Mouse (Mus musculus) embryonic facial prominence, embryonic 12.5 days (tissue): ENCODE results near the gene Adpgk. TPM values are rescaled to one million over a fixed set of nuclear protein-coding genes. Genes with fewer than 3 reads are reported as not detected.

ENCODE experiments used
- ATAC-seq: fragments of 200-750 bp; cut with Nextera tagmentation; 2 replicates; pipeline ENCODE4 v1.8.0; 2017; ENCODE audit not compliant: insufficient number of reproducible peaks, insufficient read depth, low FRiP score, low TSS enrichment
- H3K27ac ChIP-seq: fragments of 300-500 bp; sonication (generic); 2 replicates; pipeline ENCODE4 v1.5.1; 2016; ENCODE audit warnings: mild to moderate bottlenecking
- H3K27me3 ChIP-seq: fragments of 300-500 bp; sonication (generic); 2 replicates; pipeline ENCODE4 v1.6.1; 2016; ENCODE audit warnings: mild to moderate bottlenecking, moderate library complexity
- H3K36me3 ChIP-seq: fragments of 300-500 bp; sonication (generic); 2 replicates; pipeline ENCODE4 v1.6.1; 2016; ENCODE audit warnings: mild to moderate bottlenecking
- H3K4me1 ChIP-seq: fragments of 300-500 bp; sonication (generic); 2 replicates; pipeline ENCODE4 v1.6.1; 2016
- H3K4me2 ChIP-seq: fragments of 300-500 bp; sonication (generic); replicated peaks from 2 replicates; pipeline ENCODE4 v1.6.1; 2016; ENCODE audit warnings: mild to moderate bottlenecking, moderate library complexity
- H3K4me3 ChIP-seq: fragments of 300-500 bp; sonication (generic); 2 replicates; pipeline ENCODE4 v1.5.1; 2016; ENCODE audit warnings: mild to moderate bottlenecking
- H3K9ac ChIP-seq: fragments of 300-500 bp; sonication (generic); 2 replicates; pipeline ENCODE4 v1.6.1; 2016; ENCODE audit warnings: mild to moderate bottlenecking, moderate library complexity
- H3K9me3 ChIP-seq: fragments of 300-500 bp; sonication (generic); 2 replicates; pipeline ENCODE4 v1.6.1; 2016; ENCODE audit warnings: mild to moderate bottlenecking, moderate library complexity
- WGBS: fragments of 180-500 bp; shearing (Covaris S2); methylation state at CpG from one replicate; pipeline ENCODE4 v1.1.7; 2016; 5-methylcytosine and 5-hydroxymethylcytosine counted together
- polyA plus RNA-seq: library from polyadenylated mRNA; unstranded; fragments of >200 nt; fragmentation: Nextera tagmentation; extraction: Ambion mirVana; gene quantifications from 2 replicates; pipeline ENCODE4 v1.2.1, GENCODE M21; 2016

The Adpgk gene
- 42.5 and 45.8 TPM in 2 replicates for polyA plus RNA-seq

DNA sequence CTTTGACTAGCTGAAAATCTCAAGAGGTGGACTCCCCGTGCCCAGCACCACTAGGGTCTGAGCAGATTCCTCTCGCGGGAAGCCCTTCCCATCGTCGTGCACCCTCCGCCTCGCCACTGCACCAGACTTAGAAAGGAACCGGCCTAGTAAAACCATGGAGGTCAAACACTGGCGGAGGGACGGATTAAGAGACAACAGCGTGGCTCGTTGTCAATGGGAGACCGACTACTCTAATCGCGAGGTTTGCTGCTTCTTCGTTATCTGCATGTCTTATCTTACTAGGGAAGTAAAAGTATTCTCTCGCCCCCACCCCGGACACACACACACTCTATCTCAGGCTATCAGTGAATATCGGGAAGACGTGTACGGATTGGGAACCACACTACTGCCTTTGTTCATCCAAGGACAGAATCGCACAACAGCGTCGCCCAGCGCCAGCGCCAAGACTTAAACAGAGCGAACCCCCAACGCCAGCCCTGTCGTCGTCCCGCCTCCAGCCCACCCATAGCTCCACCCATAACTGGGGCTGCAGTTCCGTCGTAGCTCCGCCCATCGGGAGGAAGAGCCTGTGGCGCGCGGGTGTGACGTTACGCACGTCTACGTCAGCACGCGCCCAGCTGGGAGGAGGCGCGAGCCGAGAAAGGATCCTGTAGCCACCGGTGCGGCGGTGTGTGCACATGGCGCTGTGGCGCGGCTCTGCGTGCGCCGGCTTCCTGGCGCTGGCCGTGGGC, at the start of gene Adpgk:
Adpgk (plus strand) TSS at position 602 of the 731 bp plus-strand sequence.
- Histone ChIP-seq H3K27ac (peak within 1 kb of the TSS; percentile 95), H3K9ac (peak within 1 kb of the TSS; percentile 88), H3K4me1 (peaks cover 39% of the 10 kb centered on the region), H3K4me2 (peak within 1 kb of the TSS; percentile 52), H3K27me3 (no peaks in the 10 kb centered on the region), H3K36me3 (no peaks in the 10 kb centered on the region), H3K9me3 (no peaks in the 10 kb centered on the region), H3K4me3 (peak within 1 kb of the TSS; percentile 91)
- WGBS, result 1% methylated on average over 58 of the region's 58 CpGs
- peak; percentile 94 for ATAC-seq

DNA sequence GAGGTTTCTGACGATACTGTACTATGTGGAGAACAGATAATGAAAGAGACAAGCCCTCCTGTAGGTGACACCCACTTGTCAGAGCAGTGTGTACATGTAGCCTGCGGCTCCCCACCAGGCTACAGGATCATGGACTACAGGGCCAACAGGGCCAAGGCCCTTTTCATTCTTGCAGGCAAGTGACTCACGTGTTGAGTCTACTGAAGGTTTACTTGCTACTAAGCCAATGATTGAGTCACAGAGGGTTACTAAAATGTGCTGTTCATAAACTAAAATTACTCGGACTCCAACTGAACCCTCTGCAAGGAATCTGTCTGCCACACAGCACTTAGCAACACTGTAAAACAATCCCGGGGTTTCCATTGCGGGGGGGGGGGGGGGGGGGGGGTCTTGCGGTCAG, 46.2 kb upstream of the Adpgk start:
- Histone ChIP-seq H3K9me3 (no peaks in the 10 kb centered on the region), H3K9ac (no peak overlapping the region), H3K4me2 (no peak overlapping the region), H3K36me3 (no peaks in the 10 kb centered on the region), H3K27ac (no peak overlapping the region), H3K4me3 (no peak overlapping the region), H3K27me3 (no peaks in the 10 kb centered on the region), H3K4me1 (peaks cover 16% of the 10 kb centered on the region)
- ATAC-seq, result no peak
- WGBS, result 56% methylated on average over 7 of the region's 7 CpGs

DNA sequence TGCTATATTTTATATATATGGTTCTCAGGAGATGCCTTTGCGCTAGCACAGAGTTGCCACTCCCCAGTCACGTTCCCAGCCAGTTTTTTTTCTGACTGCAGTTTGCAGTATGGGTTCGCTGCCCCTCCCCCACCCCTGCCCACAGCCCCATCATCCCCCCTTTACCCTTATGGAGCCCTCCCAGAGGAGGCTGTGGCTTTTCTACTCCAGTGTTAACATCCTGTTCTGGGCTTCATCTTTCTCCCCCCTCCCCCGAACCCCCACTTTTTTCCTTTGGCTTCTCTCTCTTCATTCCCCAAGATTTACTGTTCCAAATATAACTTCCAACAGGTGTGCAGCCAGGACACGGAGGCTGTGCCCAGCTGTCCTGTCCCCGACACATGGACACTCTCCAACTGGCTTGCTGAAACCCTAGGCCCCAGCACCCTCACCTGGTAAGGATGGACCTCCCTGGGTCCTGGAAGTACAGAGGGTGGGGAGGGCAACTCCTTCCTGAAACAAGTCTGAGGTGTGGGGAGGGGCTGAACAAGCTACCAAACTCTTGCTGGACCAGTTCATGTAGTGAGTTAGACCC, 44.8 kb upstream of the Adpgk start:
- Histone ChIP-seq H3K4me2 (no peak overlapping the region), H3K27ac (no peak overlapping the region), H3K36me3 (no peaks in the 10 kb centered on the region), H3K9ac (no peak overlapping the region), H3K4me3 (no peak overlapping the region), H3K4me1 (peaks cover 16% of the 10 kb centered on the region), H3K9me3 (no peaks in the 10 kb centered on the region), H3K27me3 (no peaks in the 10 kb centered on the region)
- 44% methylated on average over 6 of the region's 6 CpGs for whole genome bisulfite sequencing
- no peak for ATAC-seq

DNA sequence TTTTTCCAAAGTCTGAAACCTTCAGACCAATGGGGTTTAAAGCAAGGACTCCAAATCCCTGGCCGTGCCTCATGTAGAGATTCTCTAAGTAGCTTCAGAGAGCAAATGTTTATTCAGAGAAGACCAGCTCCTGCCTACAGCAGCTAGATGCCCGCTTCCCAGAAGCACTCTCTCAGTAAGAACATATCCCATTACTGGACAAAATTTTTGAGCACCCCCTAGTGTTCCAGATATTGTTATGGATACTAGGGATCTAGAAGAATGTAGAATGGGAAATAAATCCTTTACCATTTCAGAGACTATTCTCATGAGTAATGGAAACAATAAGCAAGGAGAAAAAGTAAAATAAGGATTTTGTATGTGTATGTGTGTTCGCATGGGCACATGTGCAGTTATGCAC, 42.0 kb upstream of the Adpgk start:
- Histone ChIP-seq H3K36me3 (no peaks in the 10 kb centered on the region), H3K27ac (no peak overlapping the region), H3K9me3 (no peaks in the 10 kb centered on the region), H3K4me2 (no peak overlapping the region), H3K9ac (no peak overlapping the region), H3K27me3 (no peaks in the 10 kb centered on the region), H3K4me1 (peaks cover 16% of the 10 kb centered on the region), H3K4me3 (no peak overlapping the region)
- ATAC-seq, result no peak
- 80% methylated on average over 3 of the region's 3 CpGs for WGBS

DNA sequence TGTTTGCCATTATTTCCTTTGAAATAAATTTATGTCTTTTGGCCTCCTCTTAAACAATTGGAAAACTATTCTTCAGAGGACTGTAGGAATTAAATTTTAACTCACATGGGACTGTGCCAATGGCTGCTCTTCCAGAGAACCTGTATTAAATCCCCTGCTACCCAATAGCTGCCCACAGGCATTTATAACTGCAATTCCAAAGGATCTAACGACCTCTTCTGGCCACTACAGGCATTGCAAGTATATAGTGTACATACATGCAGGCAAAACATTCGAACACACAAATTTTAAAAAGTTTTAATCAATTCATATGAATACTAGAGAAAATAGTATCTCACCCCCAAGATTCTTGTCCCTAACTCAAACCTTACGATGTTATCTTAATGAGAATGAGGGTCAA, 41.1 kb upstream of the Adpgk start:
- no peak overlapping the region for H3K4me3 ChIP-seq
- H3K27me3 ChIP-seq, result no peaks in the 10 kb centered on the region
- ATAC-seq, result no peak
- H3K27ac ChIP-seq, result no peak overlapping the region
- no peak overlapping the region for H3K4me2 ChIP-seq
- WGBS, result 58% methylated on average over 3 of the region's 3 CpGs
- peaks cover 14% of the 10 kb centered on the region for H3K4me1 ChIP-seq
- no peak overlapping the region for H3K9ac ChIP-seq
- no peaks in the 10 kb centered on the region for H3K9me3 ChIP-seq
- H3K36me3 ChIP-seq, result no peaks in the 10 kb centered on the region

DNA sequence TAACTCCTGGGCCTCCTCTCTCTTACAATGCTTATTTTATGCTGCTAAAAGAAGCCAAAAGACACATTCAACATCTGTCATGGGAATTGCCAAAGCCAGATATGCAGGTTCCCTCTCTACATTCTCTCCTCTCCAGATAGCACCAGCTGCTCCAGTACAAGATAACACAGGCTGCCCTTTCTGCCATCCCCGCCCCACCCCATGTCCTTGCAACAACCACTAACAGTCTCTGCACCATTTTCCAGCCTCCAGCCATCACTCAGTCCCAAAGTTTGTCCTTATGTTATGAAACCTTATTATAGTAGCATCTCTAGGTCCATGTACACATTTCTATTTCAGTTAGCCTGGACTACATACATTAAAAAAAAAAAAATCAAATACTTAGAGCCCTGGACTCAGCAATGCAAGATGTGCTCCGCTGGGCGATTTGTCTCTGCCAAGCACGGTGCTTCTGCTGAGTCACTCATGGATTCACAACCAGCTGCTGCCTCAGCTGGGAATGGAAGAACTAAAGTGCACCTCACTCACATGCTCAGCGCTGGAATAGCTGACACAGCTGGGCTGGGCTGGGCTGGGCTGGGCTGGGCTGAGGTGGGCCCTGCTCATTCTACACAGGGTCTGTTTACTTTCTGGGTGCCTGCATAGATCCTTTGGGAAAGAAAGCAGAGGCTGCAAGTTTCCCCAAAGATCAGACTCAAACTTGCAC, 36.5 kb upstream of the Adpgk start:
- no peaks in the 10 kb centered on the region for H3K36me3 ChIP-seq
- H3K4me3 ChIP-seq, result no peak overlapping the region
- no peak overlapping the region for H3K9ac ChIP-seq
- H3K27ac ChIP-seq, result no peak overlapping the region
- no peak for ATAC-seq
- H3K27me3 ChIP-seq, result no peaks in the 10 kb centered on the region
- H3K4me1 ChIP-seq, result peaks cover 1% of the 10 kb centered on the region; the same call in 1 of the 2 replicates
- H3K4me2 ChIP-seq, result no peak overlapping the region
- H3K9me3 ChIP-seq, result no peaks in the 10 kb centered on the region
- 74% methylated on average over 5 of the region's 5 CpGs for WGBS

DNA sequence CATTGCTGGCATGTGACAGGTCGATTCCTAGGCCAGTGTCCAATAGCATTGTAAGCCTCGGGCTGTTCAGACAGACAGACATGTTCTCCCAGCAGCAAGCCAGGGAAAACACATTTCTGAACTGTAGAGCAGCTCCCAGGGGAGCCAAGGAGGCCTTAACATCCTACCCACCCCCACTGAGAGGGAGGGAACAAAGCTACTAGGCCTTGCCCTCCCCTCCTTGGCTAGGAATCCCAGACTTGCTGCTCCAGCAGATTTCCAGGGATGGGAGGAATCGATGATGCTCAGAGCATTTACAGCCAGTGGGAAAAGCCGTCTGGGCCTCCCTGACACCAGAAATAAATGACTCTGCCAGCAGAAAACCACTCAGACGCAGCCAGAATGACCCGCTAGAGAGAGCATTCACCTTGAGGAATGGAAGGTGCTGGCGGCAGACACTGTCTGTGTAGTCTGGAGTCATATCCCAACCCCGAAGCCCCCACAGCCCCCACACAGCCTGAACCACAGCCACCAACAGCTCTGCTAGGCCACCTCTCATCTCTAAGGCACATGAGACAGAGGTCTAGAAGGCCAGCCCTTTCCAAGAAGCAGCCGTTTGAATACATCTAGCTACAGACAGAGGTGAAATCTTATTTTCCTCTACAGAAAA, 31.4 kb upstream of the Adpgk start:
- H3K36me3 ChIP-seq, result no peaks in the 10 kb centered on the region
- WGBS, result 58% methylated on average over 9 of the region's 9 CpGs
- ATAC-seq, result no peak
- H3K9me3 ChIP-seq, result no peaks in the 10 kb centered on the region
- H3K9ac ChIP-seq, result no peak overlapping the region
- H3K4me2 ChIP-seq, result no peak overlapping the region
- no peak overlapping the region for H3K27ac ChIP-seq
- H3K27me3 ChIP-seq, result no peaks in the 10 kb centered on the region
- no peak overlapping the region for H3K4me3 ChIP-seq
- H3K4me1 ChIP-seq, result peaks cover 10% of the 10 kb centered on the region; the same call in 1 of the 2 replicates

DNA sequence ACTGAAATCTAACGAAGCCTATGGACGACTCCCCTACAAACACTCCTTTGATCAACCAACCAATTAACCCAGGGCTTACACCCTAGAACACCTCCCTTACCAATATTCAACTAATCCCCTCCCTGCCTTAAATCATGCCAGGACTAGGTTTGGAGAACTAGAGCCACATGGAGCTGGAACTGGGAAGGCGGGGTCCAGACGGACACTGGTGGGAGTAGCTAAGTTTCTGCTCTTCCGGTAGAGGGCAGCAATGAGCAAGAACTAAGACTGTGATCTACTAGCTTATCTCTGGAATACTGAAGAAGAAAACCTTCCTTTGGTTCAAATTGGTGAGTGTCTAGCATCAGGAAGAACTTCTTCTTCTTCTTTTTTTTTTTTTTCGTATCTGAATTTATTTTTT, 25.0 kb upstream of the Adpgk start:
- H3K27me3 ChIP-seq, result no peaks in the 10 kb centered on the region
- ATAC-seq, result no peak
- no peak overlapping the region for H3K4me2 ChIP-seq
- peaks cover 7% of the 10 kb centered on the region; the same call in 1 of the 2 replicates for H3K4me1 ChIP-seq
- no peaks in the 10 kb centered on the region for H3K36me3 ChIP-seq
- no peaks in the 10 kb centered on the region for H3K9me3 ChIP-seq
- 63% methylated on average over 6 of the region's 6 CpGs for WGBS
- no peak overlapping the region for H3K27ac ChIP-seq
- H3K4me3 ChIP-seq, result no peak overlapping the region
- H3K9ac ChIP-seq, result no peak overlapping the region

DNA sequence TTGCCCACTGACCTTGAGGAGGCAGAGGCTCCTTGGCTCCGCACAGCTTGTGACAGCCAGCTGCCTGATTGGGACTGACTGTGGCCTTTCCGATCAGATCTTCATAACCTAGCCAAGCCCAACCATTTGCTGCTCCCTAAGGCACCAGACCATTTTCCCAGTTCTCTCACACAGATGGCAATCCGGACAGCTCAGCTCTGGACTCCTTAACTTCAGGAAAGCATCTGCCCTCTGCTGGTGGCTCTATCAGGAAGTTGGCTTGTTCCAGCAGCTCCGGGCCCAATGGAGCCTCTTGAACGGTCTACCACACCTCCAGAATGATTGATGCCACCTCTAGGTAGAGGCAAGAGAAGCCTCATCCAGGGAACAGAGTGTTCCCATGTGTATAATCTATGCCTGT, 21.6 kb upstream of the Adpgk start:
- no peak overlapping the region for H3K9ac ChIP-seq
- 27% methylated on average over 5 of the region's 5 CpGs for WGBS
- H3K27me3 ChIP-seq, result no peaks in the 10 kb centered on the region
- H3K4me3 ChIP-seq, result no peak overlapping the region
- peaks cover 7% of the 10 kb centered on the region; the same call in 1 of the 2 replicates for H3K4me1 ChIP-seq
- no peaks in the 10 kb centered on the region for H3K9me3 ChIP-seq
- no peak for ATAC-seq
- no peaks in the 10 kb centered on the region for H3K36me3 ChIP-seq
- H3K27ac ChIP-seq, result no peak overlapping the region
- H3K4me2 ChIP-seq, result no peak overlapping the region

DNA sequence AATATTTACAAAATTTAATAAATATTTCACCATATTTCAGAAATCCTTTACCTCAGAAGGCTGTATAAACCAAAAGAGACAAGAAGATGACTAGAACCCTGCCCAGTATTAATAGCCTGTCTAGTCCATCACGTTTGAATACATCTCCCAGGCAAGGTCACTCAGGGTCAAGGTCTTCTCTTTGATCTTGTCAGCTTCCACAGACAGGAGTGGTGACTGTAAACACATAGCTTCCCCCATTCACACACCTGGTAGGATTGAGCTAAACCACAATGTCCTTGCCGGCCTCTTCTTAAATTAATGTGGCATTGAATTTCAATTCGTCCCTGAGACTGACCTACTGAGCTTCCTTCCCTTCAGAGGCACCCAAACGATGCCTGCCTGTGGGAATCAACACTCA, 20.3 kb upstream of the Adpgk start:
- 23% methylated on average over 4 of the region's 4 CpGs for WGBS
- no peak overlapping the region for H3K27ac ChIP-seq
- H3K9ac ChIP-seq, result no peak overlapping the region
- H3K27me3 ChIP-seq, result no peaks in the 10 kb centered on the region
- no peak for ATAC-seq
- peaks cover 7% of the 10 kb centered on the region; the same call in 1 of the 2 replicates for H3K4me1 ChIP-seq
- no peaks in the 10 kb centered on the region for H3K36me3 ChIP-seq
- no peaks in the 10 kb centered on the region for H3K9me3 ChIP-seq
- no peak overlapping the region for H3K4me2 ChIP-seq
- no peak overlapping the region for H3K4me3 ChIP-seq

DNA sequence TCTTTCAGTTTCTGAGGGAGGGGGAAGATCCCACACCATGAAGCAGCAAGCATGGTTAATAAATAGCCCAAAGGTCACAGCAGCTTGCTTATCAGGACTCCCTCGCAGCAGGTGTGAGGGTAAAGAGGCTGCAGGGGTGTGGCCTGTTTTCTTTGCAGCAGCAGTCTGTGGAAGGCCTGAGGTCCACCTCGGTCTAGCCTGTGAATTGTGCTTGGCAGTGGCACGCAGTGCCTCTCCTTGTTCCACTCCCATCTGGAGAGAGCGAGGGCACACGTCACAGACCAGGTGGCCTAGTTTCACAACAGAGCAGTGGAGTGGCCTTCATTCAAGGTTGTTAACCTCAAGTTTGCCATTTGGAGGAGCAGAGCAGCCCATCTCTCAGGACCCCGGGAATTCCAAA, 19.6 kb upstream of the Adpgk start:
- H3K9me3 ChIP-seq, result no peaks in the 10 kb centered on the region
- 45% methylated on average over 6 of the region's 6 CpGs for WGBS
- no peak overlapping the region for H3K27ac ChIP-seq
- no peak overlapping the region for H3K4me3 ChIP-seq
- no peak overlapping the region for H3K9ac ChIP-seq
- ATAC-seq, result no peak
- H3K4me1 ChIP-seq, result peaks cover 7% of the 10 kb centered on the region; the same call in 1 of the 2 replicates
- H3K27me3 ChIP-seq, result no peaks in the 10 kb centered on the region
- H3K36me3 ChIP-seq, result no peaks in the 10 kb centered on the region
- no peak overlapping the region for H3K4me2 ChIP-seq
